Mouse (Mus musculus) forebrain, embryonic 15.5 days (tissue): ENCODE data around the gene Slc48a1. TPM values are rescaled to one million over a fixed set of nuclear protein-coding genes. Genes with fewer than 3 reads are reported as not detected.

Source experiments
- ATAC-seq: fragments of 200-750 bp; cut with Nextera tagmentation; replicated peaks from 2 replicates; pipeline ENCODE4 v1.8.0; 2017; ENCODE audit warnings: mild to moderate bottlenecking, moderate TSS enrichment, moderate library complexity
- H3K27ac ChIP-seq: fragments of 300-500 bp; sonication (generic); replicated peaks from 2 replicates; pipeline ENCODE4 v1.5.1; 2015; ENCODE audit warnings: mild to moderate bottlenecking, inconsistent platforms
- H3K27me3 ChIP-seq: fragments of 300-500 bp; sonication (generic); 2 replicates; pipeline ENCODE4 v1.6.1; 2015; ENCODE audit warnings: inconsistent platforms
- H3K36me3 ChIP-seq: fragments of 300-500 bp; sonication (generic); 2 replicates; pipeline ENCODE4 v1.6.1; 2015; ENCODE audit warnings: mild to moderate bottlenecking, inconsistent platforms
- H3K4me1 ChIP-seq: fragments of 300-500 bp; sonication (generic); 2 replicates; pipeline ENCODE4 v1.6.1; 2015; ENCODE audit warnings: inconsistent platforms
- H3K4me2 ChIP-seq: fragments of 300-500 bp; sonication (generic); replicated peaks from 2 replicates; pipeline ENCODE4 v1.6.1; 2015; ENCODE audit warnings: mild to moderate bottlenecking, inconsistent platforms
- H3K4me3 ChIP-seq: fragments of 300-500 bp; sonication (generic); 2 replicates; pipeline ENCODE4 v1.5.1; 2015; ENCODE audit warnings: mild to moderate bottlenecking, inconsistent platforms
- H3K9ac ChIP-seq: fragments of 300-500 bp; sonication (generic); replicated peaks from 2 replicates; pipeline ENCODE4 v1.6.1; 2015; ENCODE audit warnings: mild to moderate bottlenecking, inconsistent platforms
- H3K9me3 ChIP-seq: fragments of 300-500 bp; sonication (generic); 2 replicates; pipeline ENCODE4 v1.6.1; 2016; ENCODE audit warnings: inconsistent platforms
- WGBS: fragments of 180-500 bp; shearing (Covaris S2); methylation state at CpG from one replicate; pipeline ENCODE4 v1.1.7; 2015; ENCODE audit warnings: mixed read lengths; 5-methylcytosine and 5-hydroxymethylcytosine counted together
- polyA plus RNA-seq: library from polyadenylated mRNA; unstranded; fragments of >200 nt; fragmentation: Nextera tagmentation; extraction: Ambion mirVana; gene quantifications from 2 replicates; pipeline ENCODE4 v1.2.1, GENCODE M21; 2015

Slc48a1 gene
- polyA plus RNA-seq, 1 experiment from 2014 or later: 64.9 TPM

GRCm38 (mm10) chr15:97796674-97797310 is 18.5 kb downstream of the Slc48a1 start:
- H3K36me3 ChIP-seq: peaks cover 45% of the 10 kb centered on the region
- H3K4me2 ChIP-seq: no peak overlapping the region
- H3K4me1 ChIP-seq: peaks cover 11% of the 10 kb centered on the region
- ATAC-seq: no peak
- no peak overlapping the region for H3K27ac ChIP-seq
- H3K27me3 ChIP-seq: no peaks in the 10 kb centered on the region
- 95% methylated on average over 17 of the region's 17 CpGs for WGBS
- no peak overlapping the region for H3K9ac ChIP-seq
- no peak overlapping the region for H3K4me3 ChIP-seq
- H3K9me3 ChIP-seq: no peaks in the 10 kb centered on the region

GRCm38 (mm10) chr15:97798134-97798533 is 19.8 kb downstream of the Slc48a1 start:
- H3K4me2 ChIP-seq: no peak overlapping the region
- no peak overlapping the region for H3K9ac ChIP-seq
- peaks cover 22% of the 10 kb centered on the region for H3K4me1 ChIP-seq
- no peak overlapping the region for H3K4me3 ChIP-seq
- H3K27ac ChIP-seq: 0 out of 2 replicates have a peak overlapping the region, but pooled peaks have one; percentile 19
- H3K27me3 ChIP-seq: no peaks in the 10 kb centered on the region
- H3K36me3 ChIP-seq: peaks cover 42% of the 10 kb centered on the region
- no peaks in the 10 kb centered on the region for H3K9me3 ChIP-seq
- WGBS: 29% methylated on average over 17 of the region's 17 CpGs
- ATAC-seq: peak; percentile 47; the same call in 1 of the 2 replicates

GRCm38 (mm10) chr15:97799446-97799845 is 21.1 kb downstream of the Slc48a1 start:
- Histone ChIP-seq H3K4me3 (no peak overlapping the region), H3K27me3 (no peaks in the 10 kb centered on the region), H3K27ac (no peak overlapping the region), H3K4me2 (no peak overlapping the region), H3K9me3 (no peaks in the 10 kb centered on the region), H3K36me3 (peaks cover 31% of the 10 kb centered on the region), H3K9ac (no peak overlapping the region), H3K4me1 (peaks cover 22% of the 10 kb centered on the region)
- WGBS: 92% methylated on average over 8 of the region's 11 CpGs
- ATAC-seq: no peak

- 84% methylated on average over 13 of the region's 13 CpGs for WGBS
- no peak for ATAC-seq
- Histone ChIP-seq H3K4me3 (no peak overlapping the region), H3K27me3 (no peaks in the 10 kb centered on the region), H3K4me1 (peaks cover 22% of the 10 kb centered on the region), H3K9me3 (no peaks in the 10 kb centered on the region), H3K4me2 (no peak overlapping the region), H3K36me3 (peaks cover 29% of the 10 kb centered on the region), H3K9ac (no peak overlapping the region), H3K27ac (no peak overlapping the region)
Measured at GRCm38 (mm10) chr15:97800853-97801252, 22.5 kb downstream of the Slc48a1 start.

- Histone ChIP-seq H3K27ac (no peak overlapping the region), H3K27me3 (no peaks in the 10 kb centered on the region), H3K9ac (no peak overlapping the region), H3K9me3 (no peaks in the 10 kb centered on the region), H3K4me3 (no peak overlapping the region), H3K4me1 (peaks cover 22% of the 10 kb centered on the region), H3K4me2 (0 out of 2 replicates have a peak overlapping the region, but pooled peaks have one; percentile 37), H3K36me3 (peaks cover 19% of the 10 kb centered on the region)
- 72% methylated on average over 7 of the region's 7 CpGs for WGBS
- ATAC-seq: no peak
Measured at GRCm38 (mm10) chr15:97801811-97802210, 23.5 kb downstream of the Slc48a1 start.

GRCm38 (mm10) chr15:97802575-97802974 is 24.3 kb downstream of the Slc48a1 start:
- 0 out of 2 replicates have a peak overlapping the region, but pooled peaks have one; percentile 29 for H3K9ac ChIP-seq
- no peaks in the 10 kb centered on the region for H3K9me3 ChIP-seq
- H3K27ac ChIP-seq: peak overlapping the region; percentile 58
- H3K4me2 ChIP-seq: peak overlapping the region; percentile 37
- peaks cover 18% of the 10 kb centered on the region for H3K36me3 ChIP-seq
- H3K27me3 ChIP-seq: no peaks in the 10 kb centered on the region
- 15% methylated on average over 13 of the region's 13 CpGs for WGBS
- peak; percentile 53 for ATAC-seq
- peak overlapping the region; percentile 32 for H3K4me3 ChIP-seq
- peaks cover 22% of the 10 kb centered on the region for H3K4me1 ChIP-seq

GRCm38 (mm10) chr15:97807867-97808266 is 29.5 kb downstream of the Slc48a1 start:
- no peak overlapping the region for H3K4me2 ChIP-seq
- H3K36me3 ChIP-seq: peaks cover 26% of the 10 kb centered on the region
- H3K9ac ChIP-seq: no peak overlapping the region
- no peak overlapping the region for H3K27ac ChIP-seq
- H3K9me3 ChIP-seq: no peaks in the 10 kb centered on the region
- H3K27me3 ChIP-seq: no peaks in the 10 kb centered on the region
- H3K4me3 ChIP-seq: no peak overlapping the region
- peaks cover 17% of the 10 kb centered on the region for H3K4me1 ChIP-seq
- 75% methylated on average over 12 of the region's 12 CpGs for WGBS
- ATAC-seq: no peak

- WGBS: 83% methylated on average over 14 of the region's 14 CpGs
- Histone ChIP-seq H3K36me3 (peaks cover 26% of the 10 kb centered on the region), H3K4me3 (no peak overlapping the region), H3K9ac (no peak overlapping the region), H3K27me3 (no peaks in the 10 kb centered on the region), H3K27ac (no peak overlapping the region), H3K4me2 (no peak overlapping the region), H3K4me1 (peaks cover 22% of the 10 kb centered on the region), H3K9me3 (no peaks in the 10 kb centered on the region)
- no peak for ATAC-seq
Measured at GRCm38 (mm10) chr15:97808532-97808931, 30.2 kb downstream of the Slc48a1 start.

GRCm38 (mm10) chr15:97809206-97809605 is 30.9 kb downstream of the Slc48a1 start:
- no peaks in the 10 kb centered on the region for H3K9me3 ChIP-seq
- no peaks in the 10 kb centered on the region for H3K27me3 ChIP-seq
- 88% methylated on average over 14 of the region's 14 CpGs for WGBS
- ATAC-seq: no peak
- H3K36me3 ChIP-seq: peaks cover 26% of the 10 kb centered on the region
- H3K4me1 ChIP-seq: peaks cover 28% of the 10 kb centered on the region
- no peak overlapping the region for H3K4me3 ChIP-seq
- H3K27ac ChIP-seq: no peak overlapping the region
- no peak overlapping the region for H3K9ac ChIP-seq
- H3K4me2 ChIP-seq: no peak overlapping the region

GRCm38 (mm10) chr15:97809942-97810341 is 31.6 kb downstream of the Slc48a1 start:
- ATAC-seq: no peak
- peaks cover 29% of the 10 kb centered on the region for H3K4me1 ChIP-seq
- H3K27me3 ChIP-seq: no peaks in the 10 kb centered on the region
- no peak overlapping the region for H3K9ac ChIP-seq
- no peak overlapping the region for H3K4me2 ChIP-seq
- WGBS: 88% methylated on average over 5 of the region's 5 CpGs
- H3K36me3 ChIP-seq: peaks cover 23% of the 10 kb centered on the region
- H3K4me3 ChIP-seq: no peak overlapping the region
- no peak overlapping the region for H3K27ac ChIP-seq
- H3K9me3 ChIP-seq: no peaks in the 10 kb centered on the region

GRCm38 (mm10) chr15:97810399-97810798 is 32.1 kb downstream of the Slc48a1 start:
- peaks cover 21% of the 10 kb centered on the region for H3K36me3 ChIP-seq
- no peak for ATAC-seq
- no peaks in the 10 kb centered on the region for H3K27me3 ChIP-seq
- WGBS: 94% methylated on average over 5 of the region's 5 CpGs
- no peak overlapping the region for H3K4me3 ChIP-seq
- peaks cover 29% of the 10 kb centered on the region for H3K4me1 ChIP-seq
- H3K9me3 ChIP-seq: no peaks in the 10 kb centered on the region
- no peak overlapping the region for H3K9ac ChIP-seq
- H3K4me2 ChIP-seq: no peak overlapping the region
- no peak overlapping the region for H3K27ac ChIP-seq

GRCm38 (mm10) chr15:97811307-97811706 is 33.0 kb downstream of the Slc48a1 start:
- Histone ChIP-seq H3K27me3 (no peaks in the 10 kb centered on the region), H3K4me3 (no peak overlapping the region), H3K4me1 (peaks cover 29% of the 10 kb centered on the region), H3K4me2 (no peak overlapping the region), H3K27ac (no peak overlapping the region), H3K9ac (no peak overlapping the region), H3K36me3 (peaks cover 21% of the 10 kb centered on the region), H3K9me3 (no peaks in the 10 kb centered on the region)
- WGBS: 89% methylated on average over 9 of the region's 9 CpGs
- no peak for ATAC-seq

GRCm38 (mm10) chr15:97812126-97812525 is 33.8 kb downstream of the Slc48a1 start:
- H3K36me3 ChIP-seq: peaks cover 21% of the 10 kb centered on the region
- H3K27ac ChIP-seq: peak overlapping the region; percentile 74
- H3K4me2 ChIP-seq: no peak overlapping the region
- no peaks in the 10 kb centered on the region for H3K9me3 ChIP-seq
- H3K4me1 ChIP-seq: peaks cover 29% of the 10 kb centered on the region
- H3K27me3 ChIP-seq: no peaks in the 10 kb centered on the region
- ATAC-seq: peak; percentile 83
- H3K9ac ChIP-seq: no peak overlapping the region
- no peak overlapping the region for H3K4me3 ChIP-seq
- 49% methylated on average over 6 of the region's 6 CpGs for WGBS
